Mouse (Mus musculus): ENCODE results near the gene Zkscan5.
"Not testable (repeated sequence)": the region's sequence is repeated elsewhere in the genome, so short reads cannot be mapped to it uniquely, and the experiment has no call there.

Gene Zkscan5

GRCm38 (mm10) chr5:145213505-145213904, 9.1 kb downstream of the Zkscan5 start:
- DNase-seq (ENCODE audit: low spot score), result no peak

- DNase-seq (ENCODE audit: low spot score), result no peak
These were observed 10.3 kb downstream of the Zkscan5 start for GRCm38 (mm10) chr5:145214679-145215078.

GRCm38 (mm10) chr5:145217746-145218145, 13.4 kb downstream of the Zkscan5 start:
- DNase-seq (ENCODE audit: low spot score), result no peak

- DNase-seq (ENCODE audit: low spot score), result no peak
These were observed 13.8 kb downstream of the Zkscan5 start for GRCm38 (mm10) chr5:145218206-145218605.

- no peak for DNase-seq (ENCODE audit: low spot score)
These were observed 14.3 kb downstream of the Zkscan5 start for GRCm38 (mm10) chr5:145218671-145219070.

GRCm38 (mm10) chr5:145219981-145220380, 15.6 kb downstream of the Zkscan5 start:
- no peak for DNase-seq (ENCODE audit: low spot score)

- DNase-seq (ENCODE audit: low spot score), result no peak
These were observed 18.5 kb downstream of the Zkscan5 start for GRCm38 (mm10) chr5:145222840-145223239.

GRCm38 (mm10) chr5:145223395-145223794, 19.0 kb downstream of the Zkscan5 start:
- no peak for DNase-seq (ENCODE audit: low spot score)

GRCm38 (mm10) chr5:145226453-145226852, 22.1 kb downstream of the Zkscan5 start:
- no peak for DNase-seq (ENCODE audit: low spot score)

- DNase-seq (ENCODE audit: low spot score), result not testable (repeated sequence)
These were observed 24.9 kb downstream of the Zkscan5 start for GRCm38 (mm10) chr5:145229283-145229682.

GRCm38 (mm10) chr5:145230641-145231040, 26.3 kb downstream of the Zkscan5 start:
- no peak for DNase-seq (ENCODE audit: low spot score)

- DNase-seq (ENCODE audit: low spot score), result peak; percentile 88
These were observed 27.1 kb downstream of the Zkscan5 start, which contains the start of gene Zfp655 for GRCm38 (mm10) chr5:145231367-145231871. Gene Zfp655, plus strand, starts transcription at chr5:145231715.

GRCm38 (mm10) chr5:145231893-145232411, 27.6 kb downstream of the Zkscan5 start:
- no peak for DNase-seq (ENCODE audit: low spot score)

- DNase-seq (ENCODE audit: low spot score), result no peak
These were observed 30.3 kb downstream of the Zkscan5 start for GRCm38 (mm10) chr5:145234636-145235035.

GRCm38 (mm10) chr5:145249520-145249919, 45.2 kb downstream of the Zkscan5 start:
- no peak for DNase-seq (ENCODE audit: low spot score)
